Comparison of ENCODE assay signal across 8 mouse cellular contexts in genomic region chr6:8259004-8259666, GRCm38 (mm10). TPM values are rescaled to one million over a fixed set of nuclear protein-coding genes. Genes with fewer than 3 reads are reported as not detected.
A peak's percentile ranks its signal among the peaks of the same experiment; 100 is the strongest.
DNase-seq lines count a peak whose midpoint lies in the region; ATAC-seq and TF ChIP-seq lines count a peak whose summit lies in the region.

TSS of gene Rpa3 (minus strand) at chr6:8259173.
TSS of gene Umad1 (plus strand) at chr6:8259288.
TSS of gene Gm45062 (plus strand) at chr6:8259450.

- no peaks in the 10 kb centered on the region for H3K9me3 ChIP-seq in heart, embryonic 12.5 days (replicated peaks)
- no peaks in the 10 kb centered on the region for H3K9me3 ChIP-seq in kidney, postnatal 0 days (replicated peaks; ENCODE audit: low read length)
- H3K9me3 ChIP-seq in liver, embryonic 11.5 days (ENCODE audit: control insufficient read depth, low read length), result no peaks in the 10 kb centered on the region
- H3K9me3 ChIP-seq in stomach, embryonic 14.5 days (ENCODE audit: control insufficient read depth, low read depth, low read length), result no peaks in the 10 kb centered on the region

- H3K4me3 ChIP-seq in heart, embryonic 12.5 days, result peak within 1 kb of the TSS; percentile 71
- H3K4me3 ChIP-seq in kidney, postnatal 0 days (replicated peaks; ENCODE audit: low read depth, low read length), result peak within 1 kb of the TSS; percentile 59
- H3K4me3 ChIP-seq in liver, embryonic 11.5 days (ENCODE audit: low read depth, low read length), result peak within 1 kb of the TSS; percentile 86
- peak within 1 kb of the TSS; percentile 82 for H3K4me3 ChIP-seq in stomach, embryonic 14.5 days (ENCODE audit: low read depth, low read length)

- H3K4me2 ChIP-seq in heart, embryonic 12.5 days, result peak within 1 kb of the TSS; percentile 88
- peak within 1 kb of the TSS; percentile 93 for H3K4me2 ChIP-seq in kidney, postnatal 0 days (ENCODE audit: low read length)
- H3K4me2 ChIP-seq in liver, embryonic 11.5 days, result peak within 1 kb of the TSS; percentile 94
- peak within 1 kb of the TSS; percentile 68 for H3K4me2 ChIP-seq in stomach, embryonic 14.5 days (replicated peaks; ENCODE audit: low read depth, low read length)

- 0 out of 2 replicates have a peak, but pooled peaks have one; percentile 7 for TF ChIP-seq CTCF in kidney, postnatal 0 days (IDR thresholded peaks at IDR 0.05; ENCODE audit: low read depth)

- under 1% methylated on average over 64 of the region's 64 CpGs for WGBS in heart, embryonic 12.5 days
- under 1% methylated on average over 64 of the region's 64 CpGs for WGBS in kidney, postnatal 0 days
- WGBS in liver, embryonic 11.5 days, result under 1% methylated on average over 62 of the region's 64 CpGs
- WGBS in stomach, embryonic 14.5 days, result under 1% methylated on average over 64 of the region's 64 CpGs

- peaks cover 9% of the 10 kb centered on the region for H3K36me3 ChIP-seq in heart, embryonic 12.5 days
- no peaks in the 10 kb centered on the region for H3K36me3 ChIP-seq in kidney, postnatal 0 days (ENCODE audit: insufficient read depth, low read length)
- peaks cover 4% of the 10 kb centered on the region; the same call in 1 of the 2 replicates for H3K36me3 ChIP-seq in liver, embryonic 11.5 days (ENCODE audit: control insufficient read depth, insufficient read depth, low read length)
- no peaks in the 10 kb centered on the region for H3K36me3 ChIP-seq in stomach, embryonic 14.5 days (ENCODE audit: control insufficient read depth, insufficient read depth, low read length)

- H3K9ac ChIP-seq in heart, embryonic 12.5 days, result peak within 1 kb of the TSS; percentile 81
- H3K9ac ChIP-seq in kidney, postnatal 0 days (ENCODE audit: low read depth, low read length), result peak within 1 kb of the TSS; percentile 75
- peak within 1 kb of the TSS; percentile 83 for H3K9ac ChIP-seq in liver, embryonic 11.5 days (ENCODE audit: low read depth, low read length)
- H3K9ac ChIP-seq in stomach, embryonic 14.5 days (replicated peaks; ENCODE audit: low read depth, low read length), result peak within 1 kb of the TSS; percentile 73

- H3K27me3 ChIP-seq in heart, embryonic 12.5 days (replicated peaks), result no peaks in the 10 kb centered on the region
- no peaks in the 10 kb centered on the region for H3K27me3 ChIP-seq in kidney, postnatal 0 days (ENCODE audit: insufficient read depth, low read length)
- no peaks in the 10 kb centered on the region for H3K27me3 ChIP-seq in liver, embryonic 11.5 days (replicated peaks; ENCODE audit: control insufficient read depth, insufficient read depth, low read length)
- no peaks in the 10 kb centered on the region for H3K27me3 ChIP-seq in stomach, embryonic 14.5 days (ENCODE audit: control insufficient read depth, insufficient read depth, low read length)

- H3K4me1 ChIP-seq in heart, embryonic 12.5 days (replicated peaks), result peaks cover 8% of the 10 kb centered on the region; the same call in 1 of the 2 replicates
- no peaks in the 10 kb centered on the region; the same call in 1 of the 2 replicates for H3K4me1 ChIP-seq in kidney, postnatal 0 days (replicated peaks; ENCODE audit: insufficient read depth, low read length)
- H3K4me1 ChIP-seq in liver, embryonic 11.5 days (replicated peaks; ENCODE audit: control insufficient read depth, insufficient read depth, low read length), result peaks cover 8% of the 10 kb centered on the region
- no peaks in the 10 kb centered on the region for H3K4me1 ChIP-seq in stomach, embryonic 14.5 days (ENCODE audit: control insufficient read depth, insufficient read depth, low read length)

- ATAC-seq in erythroid progenitor cell, adult 5-6 weeks (replicated peaks; ENCODE audit: low FRiP score, poor library complexity, severe bottlenecking), result peak; percentile 95
- ATAC-seq in heart, embryonic 12.5 days (ENCODE audit: insufficient number of reproducible peaks, low FRiP score), result peak; percentile 100
- peak; percentile 100 for ATAC-seq in kidney, postnatal 0 days (replicated peaks; ENCODE audit: low FRiP score, low read depth)
- peak; percentile 100 for ATAC-seq in liver, embryonic 11.5 days (replicated peaks; ENCODE audit: low FRiP score)
- peak; percentile 100 for ATAC-seq in stomach, embryonic 14.5 days (ENCODE audit: insufficient number of reproducible peaks, insufficient read depth, low FRiP score, low read depth)

- DNase-seq in CD4-positive helper T cell, adult 2 months (ENCODE audit: low read depth, low spot score), result peak; percentile 98
- DNase-seq in brain, embryonic 18.5 days (ENCODE audit: low read depth, low spot score), result peak; percentile 97
- DNase-seq in kidney, postnatal 0 days (ENCODE audit: low spot score), result peak; percentile 99
- peak; percentile 93 for DNase-seq in liver, embryonic 11.5 days (ENCODE audit: low spot score)
- DNase-seq in naive thymus-derived CD4-positive, alpha-beta T cell, adult 2 months (ENCODE audit: low read depth), result peak; percentile 97

- H3K27ac ChIP-seq in heart, embryonic 12.5 days (ENCODE audit: poor library complexity, severe bottlenecking), result peak within 1 kb of the TSS; percentile 68
- H3K27ac ChIP-seq in kidney, postnatal 0 days, result peak within 1 kb of the TSS; percentile 85
- peak within 1 kb of the TSS; percentile 38; the same call in 1 of the 2 replicates for H3K27ac ChIP-seq in liver, embryonic 11.5 days (ENCODE audit: low read depth, low read length)
- H3K27ac ChIP-seq in stomach, embryonic 14.5 days (ENCODE audit: low read length), result peak within 1 kb of the TSS; percentile 52; the same call in 1 of the 2 replicates

RNA-seq across cellular contexts. Expression of gene Rpa3, which starts in this region (rescaled TPM):
- 82.2 and 119 TPM in 2 replicates for total RNA-seq in erythroid progenitor cell, adult 5-6 weeks (2015; ENCODE audit: low replicate concordance)
- total RNA-seq in erythroid progenitor cell, adult 5-6 weeks (2017; ENCODE audit: low replicate concordance), result 38.7 and 84.1 TPM in 2 replicates
- 135 and 141 TPM in 2 replicates for polyA plus RNA-seq in heart, embryonic 12.5 days (2016; fragmentation: Nextera tagmentation; extraction: Ambion mirVana)
- polyA plus RNA-seq in kidney, postnatal 0 days (2015; fragmentation: Nextera tagmentation; extraction: Ambion mirVana), result 166 and 182 TPM in 2 replicates
- 211 and 219 TPM in 2 replicates for polyA plus RNA-seq in liver, embryonic 11.5 days (2014; fragmentation: Nextera tagmentation; extraction: Ambion mirVana)
- polyA plus RNA-seq in stomach, embryonic 14.5 days (2014; fragmentation: Nextera tagmentation; extraction: Ambion mirVana), result 152 and 157 TPM in 2 replicates

RNA-seq across cellular contexts. Expression of gene Umad1, which starts in this region (rescaled TPM):
- 7.9 and 31.9 TPM in 2 replicates for total RNA-seq in erythroid progenitor cell, adult 5-6 weeks (2015; ENCODE audit: low replicate concordance)
- total RNA-seq in erythroid progenitor cell, adult 5-6 weeks (2017; ENCODE audit: low replicate concordance), result 14.0 and 27.2 TPM in 2 replicates
- polyA plus RNA-seq in heart, embryonic 12.5 days (2016; fragmentation: Nextera tagmentation; extraction: Ambion mirVana), result 27.1 and 27.2 TPM in 2 replicates
- 28.4 and 31.8 TPM in 2 replicates for polyA plus RNA-seq in kidney, postnatal 0 days (2015; fragmentation: Nextera tagmentation; extraction: Ambion mirVana)
- 20.6 and 23.1 TPM in 2 replicates for polyA plus RNA-seq in liver, embryonic 11.5 days (2014; fragmentation: Nextera tagmentation; extraction: Ambion mirVana)
- polyA plus RNA-seq in stomach, embryonic 14.5 days (2014; fragmentation: Nextera tagmentation; extraction: Ambion mirVana), result 26.8 and 28.3 TPM in 2 replicates

RNA-seq across cellular contexts. Expression of gene Gm45062, which starts in this region (rescaled TPM):
- total RNA-seq in erythroid progenitor cell, adult 5-6 weeks (2015; ENCODE audit: low replicate concordance), result 2.9 and 21.0 TPM in 2 replicates
- total RNA-seq in erythroid progenitor cell, adult 5-6 weeks (2017; ENCODE audit: low replicate concordance), result 6.2 and 6.4 TPM in 2 replicates
- polyA plus RNA-seq in heart, embryonic 12.5 days (2016; fragmentation: Nextera tagmentation; extraction: Ambion mirVana), result 9.2 and 9.6 TPM in 2 replicates
- polyA plus RNA-seq in kidney, postnatal 0 days (2015; fragmentation: Nextera tagmentation; extraction: Ambion mirVana), result 5.0 and 7.4 TPM in 2 replicates
- polyA plus RNA-seq in liver, embryonic 11.5 days (2014; fragmentation: Nextera tagmentation; extraction: Ambion mirVana), result 3.9 and 4.8 TPM in 2 replicates
- polyA plus RNA-seq in stomach, embryonic 14.5 days (2014; fragmentation: Nextera tagmentation; extraction: Ambion mirVana), result 10.4 and 11.6 TPM in 2 replicates

Comparison
In these comparisons a context has a peak if more than half of its experiments do, and no peak if none do; other contexts are left out.
1. Peak in every context shown above with its lines: DNase-seq, ATAC-seq, H3K4me3 ChIP-seq and H3K27ac ChIP-seq.